Mouse (Mus musculus): ENCODE data around the gene Ctdsp2.

Ctdsp2 gene

DNA sequence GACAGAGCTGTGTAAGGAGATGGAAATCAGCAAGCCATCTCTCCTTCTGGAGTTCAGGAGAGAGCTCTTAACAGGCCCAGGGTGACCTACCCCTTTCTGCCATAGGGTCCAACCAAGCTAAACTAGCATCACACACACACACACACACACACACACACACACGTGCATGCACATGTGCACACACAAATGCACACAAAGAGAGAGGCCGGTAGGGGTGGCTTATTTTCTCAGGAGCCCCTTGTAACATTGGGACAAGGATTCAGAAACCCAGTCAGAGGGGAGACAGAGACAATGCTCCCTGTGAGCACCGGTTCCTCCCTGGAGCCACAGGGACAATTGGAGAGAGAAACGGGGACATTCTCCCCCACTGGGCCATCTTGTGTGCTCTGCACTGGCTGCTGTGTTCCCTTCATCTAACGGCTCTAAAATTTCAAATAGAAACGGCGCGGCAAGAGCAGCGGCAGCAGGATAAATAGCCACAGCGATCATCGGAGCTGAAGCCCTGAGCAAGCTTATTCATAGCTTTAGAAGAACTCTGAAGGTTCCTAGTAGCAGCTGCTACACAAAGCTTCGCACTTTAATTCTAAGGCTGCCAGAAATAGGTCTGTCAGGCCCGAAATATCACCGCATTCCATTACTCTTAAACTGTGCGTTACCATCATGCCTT, 21.7 kb upstream of the Ctdsp2 start:
- TF ChIP-seq GATA4 (IDR thresholded peaks at IDR 0.05; ENCODE audit: insufficient replicate concordance, low read length), result no peak

DNA sequence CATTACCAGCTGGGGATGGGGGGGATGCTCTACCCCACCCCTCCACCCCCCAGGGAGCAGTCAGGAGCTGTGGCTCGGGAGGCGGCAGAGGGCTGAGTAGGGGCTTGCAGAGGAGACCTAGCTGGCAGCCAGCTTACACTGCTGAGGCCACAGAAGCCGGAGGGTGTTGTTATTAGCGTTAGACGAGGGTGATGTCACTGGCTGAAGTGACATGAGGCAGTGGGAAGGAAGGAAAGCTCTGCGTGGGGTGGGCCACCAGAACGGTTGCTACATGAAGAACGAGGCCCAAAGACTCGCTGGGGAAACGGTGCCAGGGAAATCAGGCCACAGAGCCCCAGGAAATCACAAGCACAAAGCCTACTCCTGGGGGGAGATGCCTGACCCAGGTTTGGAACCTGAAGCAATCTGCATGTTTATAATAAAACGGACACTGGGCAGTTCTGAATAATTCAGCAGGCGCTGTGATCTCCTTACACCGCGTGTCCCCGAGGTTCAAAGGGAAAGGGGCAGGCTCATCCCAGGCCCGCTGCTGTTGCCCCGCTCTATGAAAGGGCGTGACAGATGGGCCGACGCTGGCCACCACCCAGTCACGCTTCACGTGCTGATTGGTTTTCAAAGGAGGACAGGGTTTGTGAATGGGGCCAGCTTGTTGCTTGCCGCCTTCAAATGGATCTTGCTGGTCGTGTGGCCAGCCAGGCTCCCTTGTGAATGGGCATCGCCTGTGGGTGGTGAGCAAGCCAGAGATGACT, 21.0 kb upstream of the Ctdsp2 start:
- no peak for TF ChIP-seq GATA4 (IDR thresholded peaks at IDR 0.05; ENCODE audit: insufficient replicate concordance, low read length)

DNA sequence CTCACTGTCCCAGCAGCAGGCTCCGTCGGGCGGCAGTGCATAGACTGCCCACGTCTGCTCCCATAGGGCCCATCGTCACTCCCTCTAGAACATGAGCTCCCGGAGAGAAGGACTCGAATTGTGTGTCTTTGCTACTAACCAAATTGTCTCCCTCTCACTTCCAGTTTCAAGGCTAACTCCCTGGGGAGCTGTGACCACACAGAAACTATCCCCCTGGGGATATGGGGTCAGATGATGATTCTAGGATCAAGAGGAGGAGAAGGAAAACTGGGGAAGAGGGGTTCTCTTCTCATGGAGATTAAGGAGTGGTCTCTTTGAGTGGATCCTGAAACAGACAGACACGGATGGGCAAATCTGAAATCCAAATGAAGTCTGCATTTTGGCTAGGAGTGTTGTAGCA, 18.0 kb upstream of the Ctdsp2 start:
- TF ChIP-seq GATA4 (IDR thresholded peaks at IDR 0.05; ENCODE audit: insufficient replicate concordance, low read length), result no peak

DNA sequence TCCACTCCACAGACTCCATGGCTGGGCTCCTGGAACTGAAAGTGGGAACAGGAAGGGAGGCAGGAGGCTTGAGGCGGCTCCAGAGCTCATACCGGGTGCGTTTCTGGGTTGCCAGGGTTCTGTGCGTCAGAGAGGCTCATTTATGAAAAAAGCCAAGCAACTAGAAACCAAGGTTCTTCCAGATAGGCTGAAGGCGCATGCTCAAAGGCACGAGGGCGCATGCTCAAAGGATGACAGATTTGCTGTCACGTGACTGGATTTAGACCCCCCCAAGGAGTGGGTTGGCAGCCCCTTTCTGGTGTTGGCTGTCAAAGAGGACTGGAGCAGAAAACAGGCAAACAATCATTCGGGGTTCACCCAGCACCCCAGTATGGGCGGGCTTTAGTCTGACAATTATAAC, 16.8 kb upstream of the Ctdsp2 start:
- no peak for TF ChIP-seq GATA4 (IDR thresholded peaks at IDR 0.05; ENCODE audit: insufficient replicate concordance, low read length)

DNA sequence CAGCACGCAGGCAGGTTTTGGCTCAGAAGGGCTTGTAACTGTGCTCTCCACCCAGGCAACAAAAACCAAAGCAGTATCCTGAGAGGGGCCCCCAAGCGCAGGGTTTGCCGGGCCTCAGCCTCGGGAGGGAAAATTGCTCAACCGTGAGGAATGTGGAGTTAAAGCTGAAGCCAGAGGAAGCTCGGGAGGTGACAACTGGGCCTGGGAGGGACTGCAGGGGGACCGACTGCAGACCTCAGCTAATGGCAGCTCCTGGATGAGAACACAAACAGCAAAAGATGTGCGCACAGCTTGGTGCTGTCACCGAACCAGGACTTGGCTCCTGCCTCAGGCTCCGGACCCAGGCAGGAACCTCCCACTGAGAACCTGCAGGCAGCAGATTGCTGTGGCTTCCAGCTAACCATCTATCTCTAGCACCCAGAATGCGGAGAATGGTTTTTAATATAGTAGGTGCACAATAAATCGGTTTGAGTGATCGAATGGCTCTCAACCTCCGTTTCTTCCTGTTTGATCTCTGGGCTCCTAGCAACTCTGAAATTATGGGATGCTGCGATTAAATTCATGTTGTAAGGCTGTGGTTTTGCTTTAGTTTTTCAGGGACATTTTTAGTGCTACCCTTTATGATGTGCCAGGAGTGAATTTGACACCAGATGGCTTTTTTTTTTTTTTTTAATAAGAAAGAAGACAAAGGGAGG, 16.1 kb upstream of the Ctdsp2 start:
- TF ChIP-seq GATA4 (IDR thresholded peaks at IDR 0.05; ENCODE audit: insufficient replicate concordance, low read length), result no peak

DNA sequence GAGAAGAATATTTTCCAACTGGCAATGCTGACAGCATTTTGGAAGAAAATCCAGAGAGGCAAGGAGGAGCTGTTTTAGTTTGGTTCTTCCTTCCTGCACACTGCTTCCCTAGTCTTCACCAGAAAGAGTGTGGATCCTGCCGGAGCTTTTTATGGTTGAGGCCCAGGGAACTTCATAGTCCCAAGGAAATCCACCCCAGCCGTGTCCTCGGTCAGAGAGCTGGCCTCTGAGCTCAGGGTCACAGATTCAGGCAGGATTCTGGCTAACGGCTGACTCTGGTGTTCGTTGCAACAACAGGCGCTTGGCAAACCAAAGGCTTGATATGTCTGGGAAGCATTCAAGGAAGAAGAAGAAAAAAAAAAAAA, 15.6 kb upstream of the Ctdsp2 start:
- TF ChIP-seq GATA4 (IDR thresholded peaks at IDR 0.05; ENCODE audit: insufficient replicate concordance, low read length), result no peak

DNA sequence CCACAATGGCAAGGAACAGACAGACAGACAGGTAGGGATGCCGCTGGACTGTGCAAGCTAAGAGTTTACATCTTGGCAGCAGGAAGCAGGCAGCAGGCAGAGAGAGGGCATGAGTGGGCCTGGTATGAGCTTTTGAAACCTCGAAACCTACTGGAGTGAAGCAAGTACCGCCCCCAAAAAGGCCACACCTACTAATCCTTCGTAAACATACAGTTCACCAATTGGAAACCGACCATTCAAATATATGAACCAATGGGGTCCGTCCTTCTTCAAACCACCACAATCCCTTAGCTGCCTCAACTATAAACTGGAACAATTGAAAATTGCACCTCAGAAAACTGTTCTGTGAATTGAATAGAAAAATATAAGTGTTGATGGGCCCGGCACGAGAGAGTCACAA, 14.7 kb upstream of the Ctdsp2 start:
- TF ChIP-seq GATA4 (IDR thresholded peaks at IDR 0.05; ENCODE audit: insufficient replicate concordance, low read length), result no peak

DNA sequence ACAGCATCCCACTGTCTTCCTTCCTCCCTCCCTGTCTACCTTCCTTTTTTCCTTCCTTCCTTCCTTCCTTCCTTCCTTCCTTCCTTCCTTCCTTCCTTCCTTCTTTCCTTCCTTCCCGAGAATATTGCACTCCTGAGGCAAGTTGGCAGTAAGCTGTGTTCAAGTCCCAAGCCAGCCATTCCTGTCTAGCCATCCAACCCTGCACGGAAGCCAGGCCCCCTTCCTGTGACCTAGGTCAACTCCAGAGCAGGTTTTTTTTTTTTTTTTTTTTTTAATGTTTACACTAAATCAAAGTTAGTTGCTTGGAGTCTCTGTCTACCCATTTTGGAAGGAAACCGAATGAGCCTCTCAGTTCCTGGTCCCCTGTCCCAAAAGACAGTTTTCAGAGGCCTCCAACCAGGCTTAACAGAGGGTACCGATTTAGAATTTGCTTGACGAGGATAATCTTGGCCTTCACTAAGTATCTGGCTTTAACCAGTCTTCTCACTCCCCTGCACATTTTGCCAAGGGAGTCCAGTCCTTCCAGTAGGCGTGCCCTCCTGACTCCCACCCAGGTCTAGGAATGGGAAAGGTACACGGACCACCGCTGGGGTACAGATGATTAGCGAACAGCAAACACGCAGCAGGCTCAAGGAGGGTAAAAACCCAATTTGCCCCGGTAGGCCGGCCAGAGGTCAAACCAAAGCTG, 7.0 kb upstream of the Ctdsp2 start:
- no peak for TF ChIP-seq GATA4 (IDR thresholded peaks at IDR 0.05; ENCODE audit: insufficient replicate concordance, low read length)

DNA sequence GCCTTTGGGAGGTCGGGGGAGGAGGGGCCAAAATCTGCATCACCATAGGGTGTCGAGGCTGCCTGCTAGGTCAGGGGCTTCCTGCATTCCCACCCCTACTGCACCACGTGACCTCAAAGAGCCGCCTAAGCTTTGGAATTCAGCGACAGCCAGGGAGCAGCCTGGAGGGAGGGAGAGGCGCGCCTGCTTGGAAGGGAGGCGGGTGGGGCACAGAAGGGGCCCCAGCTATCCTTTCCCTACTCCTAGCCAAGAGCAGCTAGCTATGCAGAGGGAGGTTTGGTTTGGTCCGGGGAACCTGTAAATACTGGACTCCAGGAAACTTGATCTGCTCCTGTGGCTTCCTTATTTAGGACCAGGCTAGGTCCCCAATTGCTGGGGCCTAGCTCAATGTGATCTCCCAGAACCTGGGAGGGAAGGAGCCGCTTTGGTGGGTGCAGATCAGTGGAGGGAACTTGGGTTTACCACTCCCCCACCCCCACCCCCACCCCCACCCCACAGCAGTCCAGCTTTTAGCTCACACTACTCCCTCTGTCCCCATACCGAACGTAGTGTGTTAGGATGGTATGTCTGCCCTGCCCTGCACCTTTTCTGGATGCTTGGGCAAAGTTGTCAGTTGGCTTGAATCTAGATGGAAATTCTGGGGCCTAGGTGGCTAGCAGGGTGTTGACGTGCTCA, 6.3 kb upstream of the Ctdsp2 start:
- TF ChIP-seq GATA4 (IDR thresholded peaks at IDR 0.05; ENCODE audit: insufficient replicate concordance, low read length), result no peak

DNA sequence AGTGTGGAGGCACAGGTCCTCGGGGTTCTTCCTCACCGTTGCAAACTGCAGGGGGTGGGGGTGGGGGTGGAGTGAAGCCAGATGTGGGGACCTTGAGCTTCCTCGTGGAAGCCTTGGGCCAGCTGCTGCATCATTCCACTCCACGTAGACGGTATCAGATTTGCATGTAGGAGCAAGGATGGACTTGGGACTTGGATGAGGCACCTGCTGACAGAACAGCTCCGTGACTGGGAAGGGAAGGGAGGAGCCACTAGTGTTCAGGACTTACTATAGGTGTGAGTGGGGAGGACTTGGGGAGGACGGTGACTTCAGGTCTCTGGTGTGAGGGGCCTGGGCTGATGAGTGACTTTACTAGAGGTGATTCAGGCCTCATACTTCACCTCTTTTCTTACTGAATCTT, 5.5 kb upstream of the Ctdsp2 start:
- no peak for TF ChIP-seq GATA4 (IDR thresholded peaks at IDR 0.05; ENCODE audit: insufficient replicate concordance, low read length)

DNA sequence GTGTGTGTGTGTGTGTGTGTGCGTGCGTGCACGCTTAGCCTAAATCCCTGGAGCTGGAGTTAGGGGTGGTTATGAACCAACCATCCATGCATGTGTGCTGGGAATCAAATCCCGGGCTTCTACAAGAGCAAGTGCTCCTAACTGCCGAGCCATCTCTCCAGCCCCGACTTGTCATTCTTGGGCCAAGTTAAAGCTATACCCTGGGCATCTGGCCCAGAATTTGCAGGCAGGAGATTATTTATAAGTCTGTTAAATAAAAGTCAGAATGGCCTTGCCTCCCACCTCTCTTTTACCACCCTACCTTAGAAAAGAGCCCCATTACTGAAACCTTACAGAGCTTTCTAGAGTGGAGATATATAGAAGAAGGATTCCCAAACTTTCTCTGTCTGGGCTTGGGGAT, 2.8 kb upstream of the Ctdsp2 start:
- TF ChIP-seq GATA4 (IDR thresholded peaks at IDR 0.05; ENCODE audit: insufficient replicate concordance, low read length), result no peak

DNA sequence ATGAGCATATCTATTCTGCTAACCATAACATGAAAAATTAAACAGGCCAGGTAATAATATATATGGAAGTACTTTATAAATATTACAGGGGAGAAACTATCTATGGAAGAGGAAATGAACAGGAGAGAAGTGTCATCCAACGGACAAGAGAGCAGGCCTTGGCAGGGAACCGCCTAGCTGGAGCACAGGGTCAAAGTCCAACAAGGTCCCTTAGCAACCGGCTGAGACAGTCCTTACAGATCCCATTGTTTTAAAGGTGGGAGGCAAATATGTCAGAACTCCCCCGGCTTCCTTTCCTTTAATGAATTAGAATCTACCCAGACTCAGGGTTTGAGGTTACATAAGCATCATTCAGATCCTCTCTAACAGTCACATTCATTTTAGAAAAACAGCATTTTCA, 1.4 kb upstream of the Ctdsp2 start:
- no peak for TF ChIP-seq GATA4 (IDR thresholded peaks at IDR 0.05; ENCODE audit: insufficient replicate concordance, low read length)

DNA sequence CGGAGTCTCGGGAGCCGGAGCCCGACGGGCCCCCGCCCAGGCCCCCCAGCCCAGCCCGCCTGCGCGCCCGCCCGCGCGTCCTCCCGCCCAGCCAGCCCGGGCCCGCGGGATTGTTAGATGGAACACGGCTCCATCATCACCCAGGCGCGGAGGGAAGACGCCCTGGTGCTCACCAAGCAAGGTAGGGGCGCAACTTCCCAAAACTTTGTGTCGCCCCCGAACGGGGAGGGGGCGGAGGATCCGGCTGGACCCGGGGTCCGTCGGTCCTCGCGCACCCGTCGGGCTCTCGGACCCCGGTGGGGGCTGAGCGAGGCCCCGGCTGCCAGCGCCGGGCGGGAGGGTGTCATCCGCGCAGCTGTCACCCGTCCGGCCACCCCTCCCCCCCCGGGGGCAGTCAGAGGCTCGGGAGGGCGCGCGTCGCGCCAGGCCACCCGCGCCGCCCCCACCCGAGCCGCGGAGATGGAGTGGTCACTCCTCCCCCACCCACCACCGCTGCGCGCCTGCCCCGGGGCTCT, 661 bp downstream of the Ctdsp2 start:
- TF ChIP-seq GATA4 (IDR thresholded peaks at IDR 0.05; ENCODE audit: insufficient replicate concordance, low read length), result no peak

DNA sequence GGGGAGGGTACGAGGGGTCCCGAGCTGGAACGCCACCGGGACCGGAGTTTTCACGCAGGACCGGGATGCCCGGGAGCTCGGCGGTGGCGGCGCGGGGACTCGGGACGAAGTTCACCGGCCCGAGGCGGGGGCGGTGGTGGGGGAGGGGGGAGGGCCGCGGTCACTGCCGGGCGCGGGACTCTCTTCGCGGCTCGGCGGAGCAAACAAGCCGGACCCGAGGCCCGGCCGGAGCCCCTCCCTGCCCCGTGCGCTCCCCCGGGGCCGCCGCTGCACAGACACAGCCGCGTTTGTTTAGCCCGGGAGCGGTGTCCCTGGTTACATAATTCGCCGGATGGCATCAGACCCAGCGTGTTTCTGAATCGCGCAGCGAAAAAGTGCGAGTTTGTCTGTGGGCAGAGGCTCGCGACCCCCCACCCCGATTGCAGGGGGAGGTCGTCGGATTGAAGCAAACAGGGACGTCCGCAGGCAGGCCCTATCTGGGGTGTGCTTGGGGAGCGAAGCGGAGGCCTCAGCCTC, 1.2 kb downstream of the Ctdsp2 start:
- TF ChIP-seq GATA4 (IDR thresholded peaks at IDR 0.05; ENCODE audit: insufficient replicate concordance, low read length), result no peak

Measured in liver, adult (tissue).